Mouse (Mus musculus): ENCODE data around the gene Fcor. TPM values are rescaled to one million over a fixed set of nuclear protein-coding genes. Genes with fewer than 3 reads are reported as not detected.

The Fcor gene
- polyA plus RNA-seq, 1 experiment from 2014 or later, result 14.8 TPM

GRCm38 (mm10) chr8:3694121-3694520 lies 22.0 kb upstream of the Fcor start, which contains the start of gene Fcer2a:
TSS of gene Fcer2a (minus strand) at chr8:3694175.
- WGBS, result 71% methylated on average over 3 of the region's 3 CpGs
- no peak for ATAC-seq (ENCODE audit: low FRiP score, low TSS enrichment)
- Histone ChIP-seq H3K9ac (replicated peaks; ENCODE audit: low read length) (no peak within 1 kb of the TSS), H3K4me3 (ENCODE audit: low read length) (no peak within 1 kb of the TSS), H3K27me3 (ENCODE audit: insufficient read depth, low read length) (no peaks in the 10 kb centered on the region), H3K4me1 (ENCODE audit: insufficient read depth, low read length) (no peaks in the 10 kb centered on the region), H3K36me3 (ENCODE audit: insufficient read depth, low read length) (no peaks in the 10 kb centered on the region), H3K27ac (ENCODE audit: low read length) (no peak within 1 kb of the TSS), H3K4me2 (replicated peaks; ENCODE audit: low read depth, low read length) (no peak within 1 kb of the TSS), H3K9me3 (ENCODE audit: low read length) (no peaks in the 10 kb centered on the region)

GRCm38 (mm10) chr8:3690774-3691173 lies 18.6 kb upstream of the Fcor start:
- Histone ChIP-seq H3K9me3 (ENCODE audit: low read length) (no peaks in the 10 kb centered on the region), H3K4me2 (replicated peaks; ENCODE audit: low read depth, low read length) (no peak overlapping the region), H3K27ac (ENCODE audit: low read length) (no peak overlapping the region), H3K27me3 (ENCODE audit: insufficient read depth, low read length) (no peaks in the 10 kb centered on the region), H3K4me1 (ENCODE audit: insufficient read depth, low read length) (no peaks in the 10 kb centered on the region), H3K36me3 (ENCODE audit: insufficient read depth, low read length) (no peaks in the 10 kb centered on the region), H3K4me3 (ENCODE audit: low read length) (no peak overlapping the region), H3K9ac (replicated peaks; ENCODE audit: low read length) (no peak overlapping the region)
- WGBS, result 72% methylated on average over 3 of the region's 3 CpGs
- no peak for ATAC-seq (ENCODE audit: low FRiP score, low TSS enrichment)

GRCm38 (mm10) chr8:3687537-3687936 lies 15.4 kb upstream of the Fcor start:
- Histone ChIP-seq H3K27me3 (ENCODE audit: insufficient read depth, low read length) (no peaks in the 10 kb centered on the region), H3K9ac (replicated peaks; ENCODE audit: low read length) (no peak overlapping the region), H3K27ac (ENCODE audit: low read length) (no peak overlapping the region), H3K4me1 (ENCODE audit: insufficient read depth, low read length) (no peaks in the 10 kb centered on the region), H3K9me3 (ENCODE audit: low read length) (no peaks in the 10 kb centered on the region), H3K4me2 (replicated peaks; ENCODE audit: low read depth, low read length) (no peak overlapping the region), H3K4me3 (ENCODE audit: low read length) (no peak overlapping the region), H3K36me3 (ENCODE audit: insufficient read depth, low read length) (no peaks in the 10 kb centered on the region)
- ATAC-seq (ENCODE audit: low FRiP score, low TSS enrichment), result no peak
- 72% methylated on average over 6 of the region's 6 CpGs for whole genome bisulfite sequencing

GRCm38 (mm10) chr8:3685422-3685821 lies 13.3 kb upstream of the Fcor start:
- no peaks in the 10 kb centered on the region for H3K9me3 ChIP-seq (ENCODE audit: low read length)
- H3K4me3 ChIP-seq (ENCODE audit: low read length), result no peak overlapping the region
- no peak for ATAC-seq (ENCODE audit: low FRiP score, low TSS enrichment)
- 62% methylated on average over 5 of the region's 5 CpGs for WGBS
- no peak overlapping the region for H3K4me2 ChIP-seq (replicated peaks; ENCODE audit: low read depth, low read length)
- H3K27me3 ChIP-seq (ENCODE audit: insufficient read depth, low read length), result no peaks in the 10 kb centered on the region
- peaks cover 8% of the 10 kb centered on the region for H3K36me3 ChIP-seq (ENCODE audit: insufficient read depth, low read length)
- no peak overlapping the region for H3K9ac ChIP-seq (replicated peaks; ENCODE audit: low read length)
- H3K27ac ChIP-seq (ENCODE audit: low read length), result no peak overlapping the region
- no peaks in the 10 kb centered on the region for H3K4me1 ChIP-seq (ENCODE audit: insufficient read depth, low read length)

GRCm38 (mm10) chr8:3684530-3684929 lies 12.4 kb upstream of the Fcor start:
- no peak for ATAC-seq (ENCODE audit: low FRiP score, low TSS enrichment)
- Histone ChIP-seq H3K27ac (ENCODE audit: low read length) (no peak overlapping the region), H3K4me1 (ENCODE audit: insufficient read depth, low read length) (no peaks in the 10 kb centered on the region), H3K36me3 (ENCODE audit: insufficient read depth, low read length) (peaks cover 17% of the 10 kb centered on the region), H3K27me3 (ENCODE audit: insufficient read depth, low read length) (no peaks in the 10 kb centered on the region), H3K9ac (replicated peaks; ENCODE audit: low read length) (no peak overlapping the region), H3K4me3 (ENCODE audit: low read length) (no peak overlapping the region), H3K4me2 (replicated peaks; ENCODE audit: low read depth, low read length) (no peak overlapping the region), H3K9me3 (ENCODE audit: low read length) (no peaks in the 10 kb centered on the region)

GRCm38 (mm10) chr8:3683408-3684176 lies 11.4 kb upstream of the Fcor start:
- no peaks in the 10 kb centered on the region for H3K27me3 ChIP-seq (ENCODE audit: insufficient read depth, low read length)
- H3K4me2 ChIP-seq (replicated peaks; ENCODE audit: low read depth, low read length), result no peak overlapping the region
- WGBS, result 74% methylated on average over 6 of the region's 6 CpGs
- peaks cover 27% of the 10 kb centered on the region for H3K36me3 ChIP-seq (ENCODE audit: insufficient read depth, low read length)
- H3K4me1 ChIP-seq (ENCODE audit: insufficient read depth, low read length), result no peaks in the 10 kb centered on the region
- H3K9ac ChIP-seq (replicated peaks; ENCODE audit: low read length), result no peak overlapping the region
- H3K4me3 ChIP-seq (ENCODE audit: low read length), result no peak overlapping the region
- no peak for ATAC-seq (ENCODE audit: low FRiP score, low TSS enrichment)
- no peaks in the 10 kb centered on the region for H3K9me3 ChIP-seq (ENCODE audit: low read length)
- no peak overlapping the region for H3K27ac ChIP-seq (ENCODE audit: low read length)

GRCm38 (mm10) chr8:3682435-3682834 lies 10.3 kb upstream of the Fcor start:
- no peak for ATAC-seq (ENCODE audit: low FRiP score, low TSS enrichment)
- Histone ChIP-seq H3K4me1 (ENCODE audit: insufficient read depth, low read length) (peaks cover 9% of the 10 kb centered on the region), H3K27ac (ENCODE audit: low read length) (no peak overlapping the region), H3K36me3 (ENCODE audit: insufficient read depth, low read length) (peaks cover 28% of the 10 kb centered on the region), H3K9ac (replicated peaks; ENCODE audit: low read length) (no peak overlapping the region), H3K27me3 (ENCODE audit: insufficient read depth, low read length) (no peaks in the 10 kb centered on the region), H3K4me2 (replicated peaks; ENCODE audit: low read depth, low read length) (no peak overlapping the region), H3K4me3 (ENCODE audit: low read length) (no peak overlapping the region), H3K9me3 (ENCODE audit: low read length) (no peaks in the 10 kb centered on the region)
- WGBS, result 85% methylated on average over 5 of the region's 5 CpGs

GRCm38 (mm10) chr8:3679656-3680055 lies 7.5 kb upstream of the Fcor start:
- Histone ChIP-seq H3K36me3 (ENCODE audit: insufficient read depth, low read length) (peaks cover 28% of the 10 kb centered on the region), H3K9ac (replicated peaks; ENCODE audit: low read length) (no peak overlapping the region), H3K27ac (ENCODE audit: low read length) (no peak overlapping the region), H3K9me3 (ENCODE audit: low read length) (no peaks in the 10 kb centered on the region), H3K27me3 (ENCODE audit: insufficient read depth, low read length) (no peaks in the 10 kb centered on the region), H3K4me2 (replicated peaks; ENCODE audit: low read depth, low read length) (no peak overlapping the region), H3K4me1 (ENCODE audit: insufficient read depth, low read length) (peaks cover 16% of the 10 kb centered on the region), H3K4me3 (ENCODE audit: low read length) (no peak overlapping the region)
- no peak for ATAC-seq (ENCODE audit: low FRiP score, low TSS enrichment)
- WGBS, result 91% methylated on average over 5 of the region's 5 CpGs

- Histone ChIP-seq H3K9ac (replicated peaks; ENCODE audit: low read length) (no peak overlapping the region), H3K36me3 (ENCODE audit: insufficient read depth, low read length) (peaks cover 28% of the 10 kb centered on the region), H3K27ac (ENCODE audit: low read length) (no peak overlapping the region), H3K27me3 (ENCODE audit: insufficient read depth, low read length) (no peaks in the 10 kb centered on the region), H3K4me2 (replicated peaks; ENCODE audit: low read depth, low read length) (no peak overlapping the region), H3K9me3 (ENCODE audit: low read length) (no peaks in the 10 kb centered on the region), H3K4me1 (ENCODE audit: insufficient read depth, low read length) (peaks cover 16% of the 10 kb centered on the region), H3K4me3 (ENCODE audit: low read length) (no peak overlapping the region)
- no peak for ATAC-seq (ENCODE audit: low FRiP score, low TSS enrichment)
- 95% methylated on average over 23 of the region's 23 CpGs for WGBS
Measured at GRCm38 (mm10) chr8:3679236-3679635, 7.1 kb upstream of the Fcor start.

GRCm38 (mm10) chr8:3678831-3679230 lies 6.7 kb upstream of the Fcor start:
- no peak for ATAC-seq (ENCODE audit: low FRiP score, low TSS enrichment)
- no peaks in the 10 kb centered on the region for H3K27me3 ChIP-seq (ENCODE audit: insufficient read depth, low read length)
- peaks cover 28% of the 10 kb centered on the region for H3K36me3 ChIP-seq (ENCODE audit: insufficient read depth, low read length)
- H3K27ac ChIP-seq (ENCODE audit: low read length), result no peak overlapping the region
- 96% methylated on average over 22 of the region's 23 CpGs for WGBS
- no peak overlapping the region for H3K4me3 ChIP-seq (ENCODE audit: low read length)
- no peaks in the 10 kb centered on the region for H3K9me3 ChIP-seq (ENCODE audit: low read length)
- H3K4me1 ChIP-seq (ENCODE audit: insufficient read depth, low read length), result peaks cover 16% of the 10 kb centered on the region
- no peak overlapping the region for H3K4me2 ChIP-seq (replicated peaks; ENCODE audit: low read depth, low read length)
- no peak overlapping the region for H3K9ac ChIP-seq (replicated peaks; ENCODE audit: low read length)

Measured in kidney, embryonic 16.5 days (tissue).